ENCODE assay signal across 8 mouse cellular contexts in genomic region chr11:51755621-51756311, GRCm38 (mm10). TPM values are rescaled to one million over a fixed set of nuclear protein-coding genes. Genes with fewer than 3 reads are reported as not detected.
DNase-seq lines count a peak whose midpoint lies in the region; ATAC-seq and TF ChIP-seq lines count a peak whose summit lies in the region.

No protein-coding gene starts in this region.

- TF ChIP-seq POLR2A in kidney, adult 2 months (IDR thresholded peaks at IDR 0.05; ENCODE audit: low read depth, low read length) = no peak

- DNase-seq in kidney, adult 2 months = peak; percentile 58
- DNase-seq in kidney, postnatal 14 days = no peak
- DNase-seq in MN1 (ENCODE audit: low spot score) = peak; percentile 67
- no peak for DNase-seq in intestine, embryonic 14.5 days (ENCODE audit: low spot score)
- no peak for DNase-seq in lung, postnatal 0 days (ENCODE audit: low spot score)
- DNase-seq in layer of hippocampus, adult 11-12 months (ENCODE audit: low spot score) = no peak

- peak overlapping the region; percentile 95 for H3K9ac ChIP-seq in intestine, embryonic 14.5 days (ENCODE audit: low read length)
- H3K9ac ChIP-seq in lung, postnatal 0 days (replicated peaks; ENCODE audit: low read depth) = peak overlapping the region; percentile 96
- H3K9ac ChIP-seq in stomach, embryonic 15.5 days = peak overlapping the region; percentile 94

- no peaks in the 10 kb centered on the region for H3K9me3 ChIP-seq in erythroblast, embryonic 14.5 days (ENCODE audit: control insufficient read depth, low read length)
- no peaks in the 10 kb centered on the region for H3K9me3 ChIP-seq in intestine, embryonic 14.5 days (ENCODE audit: control insufficient read depth, low read length)
- no peaks in the 10 kb centered on the region for H3K9me3 ChIP-seq in lung, postnatal 0 days (ENCODE audit: low read length)
- no peaks in the 10 kb centered on the region for H3K9me3 ChIP-seq in stomach, embryonic 15.5 days

- H3K36me3 ChIP-seq in kidney, adult 2 months (ENCODE audit: control insufficient read depth, insufficient read depth, low read length) = no peaks in the 10 kb centered on the region
- H3K36me3 ChIP-seq in erythroblast, embryonic 14.5 days (ENCODE audit: control insufficient read depth) = peaks cover 5% of the 10 kb centered on the region
- H3K36me3 ChIP-seq in intestine, embryonic 14.5 days (ENCODE audit: control insufficient read depth, insufficient read depth, low read length) = no peaks in the 10 kb centered on the region
- H3K36me3 ChIP-seq in lung, postnatal 0 days (ENCODE audit: insufficient read depth, low read length) = no peaks in the 10 kb centered on the region
- H3K36me3 ChIP-seq in stomach, embryonic 15.5 days = no peaks in the 10 kb centered on the region

- TF ChIP-seq CTCF in kidney, adult 2 months (conservative IDR thresholded peaks at IDR 0.05; ENCODE audit: insufficient read depth, insufficient read length, low read depth, low read length) = no peak
- peak; percentile 10; the same call in 1 of the 2 replicates for TF ChIP-seq CTCF in lung, postnatal 0 days (IDR thresholded peaks at IDR 0.05)

- peak; percentile 78 for ATAC-seq in intestine, embryonic 14.5 days (replicated peaks; ENCODE audit: low FRiP score, low TSS enrichment, low read depth)
- peak; percentile 55 for ATAC-seq in lung, postnatal 0 days
- peak; percentile 70 for ATAC-seq in stomach, embryonic 15.5 days (ENCODE audit: insufficient read depth, low FRiP score, low read depth)

- H3K27me3 ChIP-seq in kidney, adult 2 months (replicated peaks; ENCODE audit: control insufficient read depth, insufficient read depth, low read length) = no peaks in the 10 kb centered on the region
- H3K27me3 ChIP-seq in erythroblast, embryonic 14.5 days (ENCODE audit: control insufficient read depth) = peaks cover 4% of the 10 kb centered on the region
- H3K27me3 ChIP-seq in intestine, embryonic 14.5 days (replicated peaks; ENCODE audit: control insufficient read depth, insufficient read depth, low read length) = no peaks in the 10 kb centered on the region
- no peaks in the 10 kb centered on the region for H3K27me3 ChIP-seq in lung, postnatal 0 days (replicated peaks; ENCODE audit: insufficient read depth, low read length)
- H3K27me3 ChIP-seq in stomach, embryonic 15.5 days (replicated peaks) = no peaks in the 10 kb centered on the region

- peak overlapping the region; percentile 96 for H3K4me2 ChIP-seq in intestine, embryonic 14.5 days (ENCODE audit: low read length)
- peak overlapping the region; percentile 92 for H3K4me2 ChIP-seq in lung, postnatal 0 days (replicated peaks; ENCODE audit: low read depth, low read length)
- peak overlapping the region; percentile 72 for H3K4me2 ChIP-seq in stomach, embryonic 15.5 days

- H3K4me3 ChIP-seq in kidney, adult 2 months (ENCODE audit: insufficient read depth, low read depth, low read length) = peak overlapping the region; percentile 85
- peak overlapping the region; percentile 89 for H3K4me3 ChIP-seq in erythroblast, embryonic 14.5 days (replicated peaks)
- peak overlapping the region; percentile 100 for H3K4me3 ChIP-seq in intestine, embryonic 14.5 days (ENCODE audit: low read depth, low read length)
- H3K4me3 ChIP-seq in lung, postnatal 0 days (ENCODE audit: low read depth, low read length) = peak overlapping the region; percentile 94
- H3K4me3 ChIP-seq in stomach, embryonic 15.5 days (replicated peaks) = peak overlapping the region; percentile 99

- TF ChIP-seq EP300 in lung, postnatal 0 days (IDR thresholded peaks at IDR 0.05) = no peak

- H3K27ac ChIP-seq in kidney, adult 2 months (ENCODE audit: insufficient read depth, low read depth, low read length) = peak overlapping the region; percentile 70
- H3K27ac ChIP-seq in intestine, embryonic 14.5 days (ENCODE audit: low read depth) = peak overlapping the region; percentile 70; the same call in 1 of the 2 replicates
- peak overlapping the region; percentile 88 for H3K27ac ChIP-seq in lung, postnatal 0 days (ENCODE audit: low read length)
- peak overlapping the region; percentile 87 for H3K27ac ChIP-seq in stomach, embryonic 15.5 days

- under 1% methylated on average over 46 of the region's 46 CpGs for WGBS in kidney, adult 2 months
- WGBS in intestine, embryonic 14.5 days = under 1% methylated on average over 46 of the region's 46 CpGs
- 1% methylated on average over 46 of the region's 46 CpGs for WGBS in lung, postnatal 0 days
- under 1% methylated on average over 46 of the region's 46 CpGs for WGBS in stomach, embryonic 15.5 days

- peaks cover 9% of the 10 kb centered on the region; the same call in 1 of the 2 replicates for H3K4me1 ChIP-seq in kidney, adult 2 months (ENCODE audit: control insufficient read depth, insufficient read depth, low read length)
- peaks cover 51% of the 10 kb centered on the region for H3K4me1 ChIP-seq in erythroblast, embryonic 14.5 days (ENCODE audit: control insufficient read depth)
- H3K4me1 ChIP-seq in intestine, embryonic 14.5 days (replicated peaks; ENCODE audit: control insufficient read depth, insufficient read depth, low read length) = peaks cover 14% of the 10 kb centered on the region
- peaks cover 10% of the 10 kb centered on the region for H3K4me1 ChIP-seq in lung, postnatal 0 days (ENCODE audit: insufficient read depth, low read depth, low read length)
- H3K4me1 ChIP-seq in stomach, embryonic 15.5 days = peaks cover 7% of the 10 kb centered on the region

RNA-seq across cellular contexts. Expression of gene Sec24a, which starts 7.7 kb away (rescaled TPM):
- polyA plus RNA-seq in kidney, adult 2 months (2012; rRNA removed) = 14.7 and 14.8 TPM in 2 replicates
- polyA plus RNA-seq in erythroblast, embryonic 14.5 days (2012) = 0.22 and 0.26 TPM in 2 replicates
- polyA plus RNA-seq in intestine, embryonic 14.5 days (2014; fragmentation: Nextera tagmentation; extraction: Ambion mirVana) = 17.0 and 19.2 TPM in 2 replicates
- polyA plus RNA-seq in lung, postnatal 0 days (2015; fragmentation: Nextera tagmentation; extraction: Ambion mirVana) = 10.3 and 10.5 TPM in 2 replicates
- 16.3 and 16.7 TPM in 2 replicates for polyA plus RNA-seq in stomach, embryonic 15.5 days (2015; fragmentation: Nextera tagmentation; extraction: Ambion mirVana)

RNA-seq across cellular contexts. Expression of gene Sar1b, which starts 7.7 kb away (rescaled TPM):
- 47.1 and 62.2 TPM in 2 replicates for polyA plus RNA-seq in kidney, adult 2 months (2012; rRNA removed)
- 0.27 and 0.65 TPM in 2 replicates for polyA plus RNA-seq in erythroblast, embryonic 14.5 days (2012)
- polyA plus RNA-seq in intestine, embryonic 14.5 days (2014; fragmentation: Nextera tagmentation; extraction: Ambion mirVana) = 119 and 123 TPM in 2 replicates
- polyA plus RNA-seq in lung, postnatal 0 days (2015; fragmentation: Nextera tagmentation; extraction: Ambion mirVana) = 121 and 125 TPM in 2 replicates
- 115 and 131 TPM in 2 replicates for polyA plus RNA-seq in stomach, embryonic 15.5 days (2015; fragmentation: Nextera tagmentation; extraction: Ambion mirVana)

Comparison
In these comparisons a context has a peak if more than half of its experiments do, and no peak if none do; other contexts are left out.
1. DNase-seq: peak in kidney, adult 2 months (single experiment) and MN1 (single experiment); none in kidney, postnatal 14 days (single experiment), intestine, embryonic 14.5 days (single experiment), lung, postnatal 0 days (single experiment) and layer of hippocampus, adult 11-12 months (single experiment).
2. RNA of gene Sar1b, which starts 7.7 kb away (polyA plus RNA-seq): 121 to 125 TPM in lung, postnatal 0 days, 119 to 123 TPM in intestine, embryonic 14.5 days, 115 to 131 TPM in stomach, embryonic 15.5 days and 47.1 to 62.2 TPM in kidney, adult 2 months; 0.27 to 0.65 TPM in erythroblast, embryonic 14.5 days; every median in the first group is over 10 times any median in the second.
3. Peak in every context shown above with its lines, with median percentiles within 50 percentile points of each other: H3K27ac ChIP-seq, H3K4me3 ChIP-seq, ATAC-seq, H3K4me2 ChIP-seq and H3K9ac ChIP-seq.